Mouse (Mus musculus): ENCODE measurements around the gene Gsg1.

Gsg1 gene

GRCm38 (mm10) chr6:135254153-135254552 lies at the start of gene Gsg1:
Gene Gsg1 (minus strand): TSS chr6:135254351.
- DNase-seq (ENCODE audit: low read depth, low spot score), result no peak

GRCm38 (mm10) chr6:135302421-135303125 lies 48.4 kb upstream of the Gsg1 start:
- DNase-seq (ENCODE audit: low read depth, low spot score), result no peak

- no peak for DNase-seq (ENCODE audit: low read depth, low spot score)
These were observed 46.3 kb upstream of the Gsg1 start for GRCm38 (mm10) chr6:135300469-135300868.

DNA sequence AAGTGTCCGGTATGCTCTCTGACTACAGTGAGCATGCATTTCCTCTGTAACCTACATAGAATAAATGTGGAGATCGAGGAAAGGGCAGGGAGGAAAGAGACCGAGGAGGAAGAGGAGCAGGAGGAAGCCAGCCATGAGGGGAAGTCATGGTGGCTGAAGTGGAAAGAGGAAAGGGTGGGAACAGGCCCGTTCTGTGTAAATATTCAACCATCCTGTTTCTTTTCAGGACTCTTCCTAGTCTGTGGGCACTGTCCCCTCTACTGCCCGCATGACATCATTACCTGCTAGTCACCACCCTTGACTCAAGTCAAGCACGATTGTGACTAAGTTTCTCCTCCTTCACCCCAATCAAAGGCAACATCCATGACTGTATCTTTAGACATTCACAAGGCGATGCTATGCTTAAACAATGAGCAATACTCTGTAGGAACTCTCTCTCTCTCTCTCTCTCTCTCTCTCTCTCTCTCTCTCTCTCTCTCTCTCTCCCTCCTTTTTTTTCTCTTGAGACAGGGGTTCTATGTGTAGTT lies 44.9 kb upstream of the Gsg1 start:
- no peak for DNase-seq (ENCODE audit: low read depth, low spot score)

- no peak for DNase-seq (ENCODE audit: low read depth, low spot score)
These were observed 43.4 kb upstream of the Gsg1 start for GRCm38 (mm10) chr6:135297570-135297969.

DNA sequence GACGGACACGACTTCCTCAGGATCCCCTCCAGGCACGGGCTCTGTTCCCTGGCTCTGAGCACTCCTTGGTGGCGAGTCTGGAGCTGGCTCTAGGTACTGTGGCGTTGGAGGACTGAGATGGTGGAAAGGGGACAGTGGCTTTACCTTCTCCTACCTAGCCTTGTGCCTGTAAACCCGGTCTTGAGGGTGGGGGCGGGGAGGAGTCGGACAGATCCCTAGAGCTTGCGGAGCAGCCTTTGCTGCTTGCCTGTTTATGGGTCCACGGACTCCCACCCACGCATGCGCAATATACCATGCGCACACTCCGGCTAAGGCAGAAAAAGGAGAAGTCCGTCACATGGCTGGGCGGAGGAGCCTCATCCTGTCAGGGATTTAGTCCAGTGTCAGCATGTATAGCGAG lies 42.1 kb upstream of the Gsg1 start:
- no peak for DNase-seq (ENCODE audit: low read depth, low spot score)

GRCm38 (mm10) chr6:135295082-135295861 lies 41.1 kb upstream of the Gsg1 start:
- no peak for DNase-seq (ENCODE audit: low read depth, low spot score)

GRCm38 (mm10) chr6:135294150-135294549 lies 40.0 kb upstream of the Gsg1 start:
- DNase-seq (ENCODE audit: low read depth, low spot score), result no peak

GRCm38 (mm10) chr6:135292391-135292790 lies 38.2 kb upstream of the Gsg1 start:
- no peak for DNase-seq (ENCODE audit: low read depth, low spot score)

GRCm38 (mm10) chr6:135279856-135280255 lies 25.7 kb upstream of the Gsg1 start:
- DNase-seq (ENCODE audit: low read depth, low spot score), result no peak

GRCm38 (mm10) chr6:135279286-135279685 lies 25.1 kb upstream of the Gsg1 start:
- no peak for DNase-seq (ENCODE audit: low read depth, low spot score)

GRCm38 (mm10) chr6:135278302-135278701 lies 24.2 kb upstream of the Gsg1 start:
- DNase-seq (ENCODE audit: low read depth, low spot score), result no peak

DNA sequence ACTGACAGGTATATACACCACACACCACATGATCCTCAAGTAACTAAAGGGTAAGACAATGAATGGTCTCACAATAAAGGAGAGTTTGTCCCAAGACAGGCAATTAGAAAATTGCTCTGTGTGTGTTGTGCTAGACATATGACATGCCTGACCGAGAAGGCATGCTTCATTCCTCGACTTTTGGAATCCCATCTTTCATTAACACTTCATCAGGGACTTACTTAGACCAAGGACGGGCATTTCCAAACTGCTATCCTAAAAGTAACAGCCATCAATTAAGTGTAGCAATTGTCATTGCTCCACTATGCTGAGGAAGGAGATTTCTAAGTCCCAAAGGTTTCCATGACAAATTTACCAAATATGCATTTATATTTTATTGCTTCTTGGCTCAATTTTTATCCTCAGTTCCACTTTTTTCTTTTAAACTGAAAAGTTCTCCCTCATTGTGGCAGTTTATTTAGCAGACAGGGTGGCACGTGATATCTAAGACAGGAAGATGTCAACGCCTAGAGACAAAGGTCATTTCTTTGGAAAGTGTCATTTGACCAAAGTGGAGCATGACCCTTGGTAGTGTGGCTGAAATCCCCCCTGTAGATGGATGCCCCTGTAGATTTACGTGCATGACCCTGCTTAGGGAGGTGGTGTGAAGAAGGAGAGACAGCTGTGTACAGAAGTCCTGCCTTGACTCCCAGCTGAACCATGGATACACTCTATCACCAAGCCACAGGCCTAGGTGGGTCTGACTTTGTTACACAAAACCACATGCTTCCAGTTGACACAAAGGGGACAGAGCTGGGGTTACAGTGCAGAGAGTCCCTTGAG lies 22.5 kb upstream of the Gsg1 start:
- no peak for DNase-seq (ENCODE audit: low read depth, low spot score)

DNA sequence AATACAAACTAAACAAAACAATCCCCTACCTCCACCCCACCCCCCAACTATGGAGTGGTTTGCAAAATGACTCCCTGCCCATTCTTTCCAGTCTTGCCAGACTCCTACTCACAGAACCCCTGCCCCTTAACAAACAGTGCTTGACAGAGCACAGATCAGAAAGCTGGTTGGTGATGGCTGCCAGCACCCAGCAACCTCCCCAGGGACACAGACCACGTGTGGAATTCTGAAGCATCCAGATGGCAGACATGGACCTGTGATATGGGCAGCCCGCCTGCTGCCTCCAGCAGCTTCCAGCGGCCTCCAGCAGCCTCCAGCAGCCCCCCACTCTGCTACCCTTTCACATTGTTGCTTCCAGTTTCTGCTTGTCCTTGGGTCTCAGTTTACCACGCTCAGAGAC lies 21.1 kb upstream of the Gsg1 start:
- DNase-seq (ENCODE audit: low read depth, low spot score), result no peak

DNA sequence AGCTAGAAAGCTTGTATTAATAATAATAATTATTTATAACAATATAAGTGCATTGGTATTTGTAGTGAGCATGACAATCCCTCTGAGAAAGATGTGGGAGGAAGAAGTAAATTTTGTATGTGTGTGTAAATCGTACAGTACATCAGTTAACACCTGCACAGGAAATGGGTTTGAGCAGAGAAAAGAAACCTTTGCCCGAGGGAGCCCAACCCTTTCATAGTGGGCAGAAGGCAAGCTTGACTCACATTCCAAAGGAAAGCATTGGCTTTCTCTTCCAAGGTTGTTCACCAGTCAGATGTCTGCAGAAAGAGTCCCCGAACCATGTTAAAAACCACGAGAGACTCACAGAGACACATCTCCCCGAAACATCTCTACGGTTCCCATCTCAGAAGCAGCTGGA lies 18.9 kb upstream of the Gsg1 start:
- no peak for DNase-seq (ENCODE audit: low read depth, low spot score)

DNA sequence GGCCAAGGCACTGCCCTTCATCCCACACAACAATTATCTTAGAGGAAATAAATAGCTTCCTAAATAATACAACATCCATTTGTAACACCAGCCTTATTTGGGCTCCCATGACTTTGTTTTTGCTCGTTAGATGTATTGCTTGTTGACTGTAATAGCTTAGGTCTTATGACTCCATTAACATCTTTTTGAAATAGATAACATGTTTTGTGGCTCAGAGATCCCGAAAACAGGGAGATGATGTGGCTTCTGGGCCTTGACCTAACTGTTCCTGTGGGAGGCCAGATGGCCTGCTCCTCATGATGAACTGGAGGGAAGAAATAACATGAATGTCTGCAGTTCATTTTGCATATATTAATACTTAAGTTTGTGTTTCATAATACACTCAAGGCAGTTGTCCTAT lies 17.6 kb upstream of the Gsg1 start:
- no peak for DNase-seq (ENCODE audit: low read depth, low spot score)

DNA sequence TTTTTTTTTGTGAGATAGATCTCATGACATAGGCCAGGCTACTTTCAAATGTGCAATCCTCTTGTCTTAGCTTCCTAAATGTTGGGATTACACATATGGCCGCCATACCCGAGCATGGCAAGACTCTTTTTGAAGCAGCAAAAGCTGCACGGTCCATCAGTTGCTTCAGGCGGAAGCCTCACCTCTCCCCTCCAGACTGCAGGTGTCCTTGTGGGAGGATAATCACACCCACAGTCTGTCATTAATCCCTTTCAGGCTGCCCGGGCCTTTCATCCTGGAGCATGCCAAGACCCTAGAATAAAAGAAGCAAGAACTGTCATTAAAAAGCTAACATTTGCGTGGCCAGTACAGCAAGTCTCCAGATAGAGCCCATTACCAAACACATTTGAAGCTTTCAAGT lies 15.5 kb upstream of the Gsg1 start:
- no peak for DNase-seq (ENCODE audit: low read depth, low spot score)

- DNase-seq (ENCODE audit: low read depth, low spot score), result no peak
These were observed 14.2 kb upstream of the Gsg1 start for GRCm38 (mm10) chr6:135268392-135268791.

GRCm38 (mm10) chr6:135267221-135267620 lies 13.1 kb upstream of the Gsg1 start:
- DNase-seq (ENCODE audit: low read depth, low spot score), result no peak

DNA sequence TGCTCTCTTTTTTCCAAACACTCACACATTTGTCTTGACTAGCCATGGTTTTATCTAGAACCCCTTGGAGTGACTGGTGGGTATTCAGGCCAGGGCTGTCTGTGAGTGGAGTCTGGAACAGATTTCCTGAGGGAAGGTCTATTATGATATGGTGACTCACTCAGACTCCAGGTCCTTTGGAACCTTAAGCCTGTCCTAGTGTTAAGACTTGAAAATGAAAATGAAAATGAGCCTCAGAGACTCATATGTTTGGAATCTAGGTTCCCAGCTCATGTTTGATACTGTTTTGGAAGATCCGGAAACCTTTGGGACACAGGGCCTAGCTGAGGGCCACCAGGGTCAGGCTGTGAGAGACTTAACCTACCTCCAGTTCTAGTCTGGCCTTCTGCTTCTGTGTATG lies 11.9 kb upstream of the Gsg1 start:
- DNase-seq (ENCODE audit: low read depth, low spot score), result no peak

DNA sequence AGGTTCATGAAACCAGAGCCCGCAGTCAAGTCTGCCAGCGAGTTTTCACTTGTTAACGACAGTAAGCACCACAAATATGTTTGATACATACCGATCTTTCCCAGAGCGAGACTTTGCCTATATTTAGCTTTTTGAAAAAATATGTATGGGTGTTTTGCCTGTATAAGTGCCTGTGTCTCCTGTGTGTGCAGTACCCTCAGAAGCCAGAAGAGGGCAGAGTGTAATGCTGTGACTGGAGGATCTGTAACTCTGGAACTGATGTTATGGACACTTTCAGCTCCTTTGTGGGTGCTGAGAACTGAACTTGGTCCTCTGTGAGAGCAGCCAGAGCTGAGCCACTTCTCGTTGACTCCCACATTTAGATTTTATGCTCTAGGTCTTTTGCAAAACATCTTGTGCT lies 10.0 kb upstream of the Gsg1 start:
- no peak for DNase-seq (ENCODE audit: low read depth, low spot score)

DNA sequence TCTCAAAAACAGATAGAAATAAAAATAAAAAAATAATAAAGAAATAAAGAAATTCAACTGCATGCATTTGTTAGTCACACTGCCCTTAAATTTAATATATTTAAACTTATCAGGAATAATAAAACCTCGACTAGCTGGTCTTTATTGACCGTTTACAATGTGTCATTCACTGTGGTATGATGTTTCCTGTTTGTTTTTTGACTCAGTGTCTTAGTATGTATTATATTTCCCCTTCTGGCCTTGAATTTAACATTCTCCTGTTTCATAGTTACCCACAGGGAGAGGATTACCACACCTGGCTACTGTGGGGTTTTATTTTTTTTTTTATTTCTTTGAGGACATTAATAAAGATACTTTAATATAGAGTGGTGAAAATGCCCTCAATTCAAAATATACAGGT lies 8.4 kb upstream of the Gsg1 start:
- no peak for DNase-seq (ENCODE audit: low read depth, low spot score)
